Comparison of ENCODE assay signal across 10 mouse cellular contexts in the genomic region with DNA sequence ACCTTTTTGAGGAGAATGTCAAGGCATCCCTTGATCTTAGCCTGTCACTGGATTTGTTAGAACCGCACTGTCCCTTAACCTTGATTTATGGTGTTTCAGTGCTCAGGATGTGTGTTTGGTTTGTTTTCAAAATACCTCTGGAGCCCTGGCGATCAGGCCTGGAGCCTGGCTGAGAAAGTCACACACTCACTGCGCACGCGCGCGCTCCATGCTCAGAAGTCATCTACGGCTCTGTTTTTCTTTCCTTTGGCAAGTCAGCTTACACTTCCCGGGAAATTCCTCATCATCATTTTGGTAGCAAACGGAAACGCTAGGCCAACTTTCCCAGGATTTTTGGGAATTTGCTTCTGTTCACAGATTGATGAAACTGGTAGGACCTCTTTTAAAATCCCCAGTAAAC.
DNase-seq lines count a peak whose midpoint lies in the region; ATAC-seq and TF ChIP-seq lines count a peak whose summit lies in the region.
"Had no signal": no experiment of that assay in that cellular context is flagged by ENCODE, and none has a peak within 500 bp of the region (broad histone marks: within the 10 kb centered on the region; RNA-seq: fewer than 3 reads in every experiment).

No protein-coding gene starts in this region.

- WGBS in intestine, postnatal 0 days: 63% methylated on average over 11 of the region's 11 CpGs
- 84% methylated on average over 11 of the region's 11 CpGs for WGBS in embryonic facial prominence, embryonic 10.5 days
- 85% methylated on average over 11 of the region's 11 CpGs for WGBS in thymus, adult 2 months

- TF ChIP-seq POLR2A in thymus, adult 2 months (IDR thresholded peaks at IDR 0.05; ENCODE audit: control insufficient read depth, extremely low read depth, insufficient read depth, low read length, poor library complexity): no peak

- peak; percentile 34 for DNase-seq in gastrocnemius, postnatal 10 days
- DNase-seq in gastrocnemius, postnatal 25 days: no peak
- peak; percentile 55 for DNase-seq in adrenal gland, adult 8-10 months
- peak; percentile 36 for DNase-seq in lung, postnatal 10 days
- no peak for DNase-seq in embryonic facial prominence, embryonic 10.5 days (ENCODE audit: low spot score)
- no peak for DNase-seq in urinary bladder, postnatal 25 days (ENCODE audit: low spot score)
- no peak for DNase-seq in thymus, adult 2 months

- no peak overlapping the region for H3K4me3 ChIP-seq in intestine, postnatal 0 days (ENCODE audit: low read depth, low read length)
- no peak overlapping the region for H3K4me3 ChIP-seq in embryonic facial prominence, embryonic 10.5 days
- no peak overlapping the region for H3K4me3 ChIP-seq in thymus, adult 2 months (ENCODE audit: control insufficient read depth, insufficient read depth, low read length)
- H3K4me3 ChIP-seq: heart, embryonic 15.5 days had no signal

- H3K27me3 ChIP-seq in intestine, postnatal 0 days (replicated peaks; ENCODE audit: control insufficient read depth, insufficient read depth, low read length): no peaks in the 10 kb centered on the region
- H3K27me3 ChIP-seq in embryonic facial prominence, embryonic 10.5 days (replicated peaks; ENCODE audit: low read depth, poor library complexity, severe bottlenecking): no peaks in the 10 kb centered on the region
- H3K27me3 ChIP-seq in thymus, adult 2 months (ENCODE audit: control insufficient read depth, insufficient read depth, low read length): no peaks in the 10 kb centered on the region
- H3K27me3 ChIP-seq: heart, embryonic 15.5 days had no signal

- no peak overlapping the region for H3K27ac ChIP-seq in intestine, postnatal 0 days (ENCODE audit: low read depth, low read length)
- no peak overlapping the region for H3K27ac ChIP-seq in embryonic facial prominence, embryonic 10.5 days (replicated peaks)
- no peak overlapping the region for H3K27ac ChIP-seq in thymus, adult 2 months (ENCODE audit: control insufficient read depth, insufficient read depth, low read length)
- H3K27ac ChIP-seq: heart, embryonic 15.5 days; liver, embryonic 14.5 days had no signal

- 0 out of 2 replicates have a peak overlapping the region, but pooled peaks have one; percentile 13 for H3K4me2 ChIP-seq in intestine, postnatal 0 days (replicated peaks; ENCODE audit: low read depth)
- H3K4me2 ChIP-seq: heart, embryonic 15.5 days had no signal

- H3K36me3 ChIP-seq in intestine, postnatal 0 days (ENCODE audit: control insufficient read depth, insufficient read depth): no peaks in the 10 kb centered on the region
- H3K36me3 ChIP-seq in embryonic facial prominence, embryonic 10.5 days (replicated peaks): no peaks in the 10 kb centered on the region
- H3K36me3 ChIP-seq in thymus, adult 2 months (ENCODE audit: control insufficient read depth, insufficient read depth, low read length): no peaks in the 10 kb centered on the region
- H3K36me3 ChIP-seq: heart, embryonic 15.5 days had no signal

- no peaks in the 10 kb centered on the region for H3K9me3 ChIP-seq in intestine, postnatal 0 days (ENCODE audit: control insufficient read depth)
- H3K9me3 ChIP-seq in embryonic facial prominence, embryonic 10.5 days: no peaks in the 10 kb centered on the region
- H3K9me3 ChIP-seq: heart, embryonic 15.5 days had no signal

- H3K9ac ChIP-seq in intestine, postnatal 0 days (ENCODE audit: low read depth, low read length): no peak overlapping the region
- H3K9ac ChIP-seq: heart, embryonic 15.5 days; liver, embryonic 14.5 days had no signal

- H3K4me1 ChIP-seq in intestine, postnatal 0 days (replicated peaks; ENCODE audit: control insufficient read depth, insufficient read depth, low read length): no peaks in the 10 kb centered on the region
- 0 out of 2 replicates have a peak, but pooled peaks cover 9% of the 10 kb centered on the region for H3K4me1 ChIP-seq in embryonic facial prominence, embryonic 10.5 days
- H3K4me1 ChIP-seq in thymus, adult 2 months (replicated peaks; ENCODE audit: control insufficient read depth, insufficient read depth, low read length): no peaks in the 10 kb centered on the region
- H3K4me1 ChIP-seq: heart, embryonic 15.5 days had no signal

- TF ChIP-seq CTCF in intestine, postnatal 0 days (IDR thresholded peaks at IDR 0.05; ENCODE audit: low read depth): no peak
- TF ChIP-seq CTCF in thymus, adult 2 months (IDR thresholded peaks at IDR 0.05; ENCODE audit: borderline replicate concordance, control insufficient read depth, extremely low read depth, insufficient read depth, low read length, poor library complexity): no peak

- no peak for ATAC-seq in intestine, postnatal 0 days

Comparison
In these comparisons a context has a peak if more than half of its experiments do, and no peak if none do; other contexts are left out.
1. DNase-seq: peak in gastrocnemius, postnatal 10 days (single experiment), adrenal gland, adult 8-10 months (single experiment) and lung, postnatal 10 days (single experiment); none in gastrocnemius, postnatal 25 days (single experiment), embryonic facial prominence, embryonic 10.5 days (single experiment), urinary bladder, postnatal 25 days (single experiment) and thymus, adult 2 months (single experiment).